Mouse (Mus musculus) heart, postnatal 0 days (tissue): ENCODE measurements around the gene Gmppa. TPM values are rescaled to one million over a fixed set of nuclear protein-coding genes. Genes with fewer than 3 reads are reported as not detected.
A peak's percentile ranks its signal among the peaks of the same experiment; 100 is the strongest.

ENCODE experiments used
- ATAC-seq: fragments of 200-750 bp; cut with Nextera tagmentation; 2 replicates; pipeline ENCODE4 v1.8.0; 2017; ENCODE audit warnings: low read depth, moderate number of reproducible peaks, moderate library complexity; ENCODE audit not compliant: insufficient read depth
- DNase-seq: peaks from one replicate; pipeline ENCODE4 v3.0.0-alpha.2; 2016; ENCODE audit warnings: low spot score
- H3K27ac ChIP-seq: fragments of 300-500 bp; sonication (generic); 2 replicates; pipeline ENCODE4 v1.5.1; 2014; ENCODE audit warnings: low read depth, mild to moderate bottlenecking
- H3K27me3 ChIP-seq: fragments of 300-500 bp; sonication (generic); 2 replicates; pipeline ENCODE4 v1.6.1; 2014; ENCODE audit warnings: low read length, mixed read lengths; ENCODE audit not compliant: control insufficient read depth, insufficient read depth
- H3K36me3 ChIP-seq: fragments of 300-500 bp; sonication (generic); replicated peaks from 2 replicates; pipeline ENCODE4 v1.6.1; 2014; ENCODE audit warnings: low read length, mixed read lengths; ENCODE audit not compliant: control insufficient read depth, insufficient read depth
- H3K4me1 ChIP-seq: fragments of 300-500 bp; sonication (generic); 2 replicates; pipeline ENCODE4 v1.6.1; 2014; ENCODE audit warnings: antibody characterized with exemption; ENCODE audit not compliant: control insufficient read depth, insufficient read depth
- H3K4me2 ChIP-seq: fragments of 300-500 bp; sonication (generic); 2 replicates; pipeline ENCODE4 v1.6.1; 2014; ENCODE audit warnings: low read depth, mild to moderate bottlenecking, low read length, moderate library complexity
- H3K4me3 ChIP-seq: fragments of 300-500 bp; sonication (generic); 2 replicates; pipeline ENCODE4 v1.5.1; 2014; ENCODE audit warnings: low read depth, low read length
- H3K9ac ChIP-seq: fragments of 300-500 bp; sonication (generic); replicated peaks from 2 replicates; pipeline ENCODE4 v1.6.1; 2014; ENCODE audit warnings: low read depth, low read length, mixed read lengths
- H3K9me3 ChIP-seq: fragments of 300-500 bp; sonication (generic); replicated peaks from 2 replicates; pipeline ENCODE4 v1.6.1; 2016; ENCODE audit warnings: low read length; ENCODE audit not compliant: control insufficient read depth
- CTCF ChIP-seq: IDR thresholded peaks from 2 replicates; pipeline ENCODE4 v1.5.1; 2016; ENCODE audit warnings: antibody characterized with exemption, control low read depth, low read depth
- EP300 ChIP-seq: IDR thresholded peaks from 2 replicates; pipeline ENCODE4 v1.6.1; 2016; ENCODE audit warnings: antibody characterized with exemption, low read depth
- WGBS: fragments of 180-500 bp; shearing (Covaris S2); extraction: QIAGEN DNeasy Blood & Tissue Kit; methylation state at CpG from one replicate; pipeline ENCODE4 v1.1.7; 2014; 5-methylcytosine and 5-hydroxymethylcytosine counted together
- polyA plus RNA-seq: library from polyadenylated mRNA; unstranded; fragments of >200 nt; fragmentation: Nextera tagmentation; extraction: Ambion mirVana; gene quantifications from 2 replicates; pipeline ENCODE4 v1.2.1, GENCODE M21; 2015
- total RNA-seq: library from RNA; depleted of rRNA; stranded (reverse); fragments of >200 nt; gene quantifications from 2 replicates; pipeline ENCODE4 v1.2.3, GENCODE M21; 2014; ENCODE audit warnings: low replicate concordance

Gmppa gene
- total and polyA plus RNA-seq, 2 experiments from 2014 or later, result 47.4 to 85.2 TPM

- Histone ChIP-seq H3K4me3 (no peak overlapping the region), H3K4me1 (0 out of 2 replicates have a peak, but pooled peaks cover 2% of the 10 kb centered on the region), H3K9me3 (no peaks in the 10 kb centered on the region), H3K27ac (no peak overlapping the region), H3K27me3 (no peaks in the 10 kb centered on the region), H3K4me2 (no peak overlapping the region), H3K36me3 (peaks cover 62% of the 10 kb centered on the region), H3K9ac (no peak overlapping the region)
- WGBS, result 88% methylated on average over 3 of the region's 3 CpGs
- no peak for ATAC-seq
- TF ChIP-seq CTCF, result no peak
- no peak for TF ChIP-seq EP300
- DNase-seq, result no peak
Measured at GRCm38 (mm10) chr1:75412196-75412595, 23.5 kb upstream of the Gmppa start.

DNA sequence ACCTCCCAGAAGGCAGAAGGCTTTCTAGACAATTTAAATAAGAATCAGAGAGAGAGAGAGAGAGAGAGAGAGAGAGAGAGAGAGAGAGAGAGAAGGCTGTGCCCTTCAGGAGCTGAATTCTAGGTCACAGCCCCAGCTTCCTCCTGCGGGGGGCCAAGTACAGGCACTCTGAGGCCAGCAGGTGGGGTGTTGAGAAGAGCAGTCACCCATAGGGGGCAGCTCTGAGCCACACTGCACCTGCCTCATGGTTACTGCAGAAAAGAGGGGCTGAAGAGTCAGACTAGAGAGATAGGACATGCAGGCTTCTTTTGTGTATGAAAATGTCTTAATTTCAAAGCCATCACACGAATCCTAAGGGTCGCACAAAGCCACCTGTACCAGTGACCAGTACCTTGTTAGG is 22.0 kb upstream of the Gmppa start:
- peak; percentile 63 for TF ChIP-seq CTCF
- TF ChIP-seq EP300, result no peak
- peak; percentile 55 for DNase-seq
- no peak overlapping the region for H3K4me3 ChIP-seq
- H3K27ac ChIP-seq, result peak overlapping the region; percentile 27
- no peaks in the 10 kb centered on the region for H3K27me3 ChIP-seq
- WGBS, result 61% methylated on average over 3 of the region's 3 CpGs
- H3K9me3 ChIP-seq, result no peaks in the 10 kb centered on the region
- H3K36me3 ChIP-seq, result peaks cover 74% of the 10 kb centered on the region
- no peak overlapping the region for H3K4me2 ChIP-seq
- ATAC-seq, result peak; percentile 64
- no peaks in the 10 kb centered on the region for H3K4me1 ChIP-seq
- H3K9ac ChIP-seq, result no peak overlapping the region

DNA sequence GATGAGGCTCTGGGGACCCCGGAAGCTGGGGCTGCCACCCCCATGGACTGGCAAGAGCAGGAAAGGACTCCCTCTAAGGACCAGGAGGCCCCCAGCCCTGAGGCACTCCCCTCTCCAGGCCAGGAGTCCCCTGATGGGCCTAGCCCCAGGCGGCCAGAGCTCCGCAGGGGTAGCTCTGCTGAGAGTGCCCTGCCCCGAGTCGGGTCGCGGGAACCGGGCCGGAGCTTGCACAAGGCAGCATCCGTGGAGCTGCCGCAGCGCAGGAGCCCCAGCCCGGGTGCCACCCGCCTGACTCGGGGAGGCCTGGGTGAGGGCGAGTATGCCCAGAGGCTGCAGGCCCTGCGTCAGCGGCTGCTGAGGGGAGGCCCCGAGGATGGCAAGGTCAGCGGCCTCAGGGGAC is 13.9 kb upstream of the Gmppa start:
- no peaks in the 10 kb centered on the region for H3K4me1 ChIP-seq
- no peak overlapping the region for H3K4me2 ChIP-seq
- no peak overlapping the region for H3K27ac ChIP-seq
- no peak overlapping the region for H3K9ac ChIP-seq
- peaks cover 60% of the 10 kb centered on the region for H3K36me3 ChIP-seq
- 0 out of 2 replicates have a peak, but pooled peaks have one; percentile 4 for ATAC-seq
- no peak for TF ChIP-seq EP300
- TF ChIP-seq CTCF, result no peak
- 37% methylated on average over 20 of the region's 20 CpGs for WGBS
- H3K27me3 ChIP-seq, result peaks cover 20% of the 10 kb centered on the region
- no peaks in the 10 kb centered on the region for H3K9me3 ChIP-seq
- DNase-seq, result no peak
- H3K4me3 ChIP-seq, result no peak overlapping the region

GRCm38 (mm10) chr1:75422216-75422822 is 13.4 kb upstream of the Gmppa start:
- Histone ChIP-seq H3K9ac (no peak overlapping the region), H3K4me1 (no peaks in the 10 kb centered on the region), H3K4me2 (peak overlapping the region; percentile 32), H3K27me3 (peaks cover 20% of the 10 kb centered on the region), H3K9me3 (no peaks in the 10 kb centered on the region), H3K4me3 (peak overlapping the region; percentile 22; the same call in 1 of the 2 replicates), H3K36me3 (peaks cover 61% of the 10 kb centered on the region), H3K27ac (no peak overlapping the region)
- whole genome bisulfite sequencing, result 37% methylated on average over 30 of the region's 32 CpGs
- TF ChIP-seq EP300, result no peak
- TF ChIP-seq CTCF, result no peak
- ATAC-seq (0 out of 2 replicates have a peak, but pooled peaks have one; percentile 9), DNase-seq (no peak)

DNA sequence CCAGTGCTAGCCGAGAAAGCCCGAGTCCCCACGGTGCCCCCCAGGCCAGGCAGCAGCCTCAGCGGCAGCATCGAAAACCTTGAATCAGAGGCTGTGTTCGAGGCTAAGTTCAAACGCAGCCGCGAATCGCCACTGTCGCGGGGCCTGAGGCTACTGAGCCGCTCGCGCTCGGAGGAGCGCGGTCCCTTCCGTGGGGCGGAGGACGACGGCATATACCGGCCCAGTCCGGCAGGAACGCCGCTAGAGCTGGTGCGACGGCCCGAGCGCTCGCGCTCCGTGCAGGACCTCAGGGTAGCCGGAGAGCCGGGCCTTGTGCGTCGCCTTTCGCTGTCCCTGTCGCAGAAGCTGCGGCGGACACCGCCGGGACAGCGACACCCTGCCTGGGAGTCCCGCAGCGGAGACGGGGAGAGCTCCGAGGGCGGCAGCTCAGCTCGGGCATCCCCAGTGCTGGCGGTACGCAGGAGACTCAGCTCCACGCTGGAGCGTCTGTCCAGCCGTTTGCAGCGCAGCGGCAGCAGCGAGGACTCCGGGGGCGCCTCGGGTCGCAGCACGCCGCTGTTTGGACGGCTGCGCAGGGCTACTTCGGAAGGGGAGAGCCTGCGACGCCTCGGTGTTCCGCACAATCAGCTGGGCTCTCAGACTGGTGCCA is 12.8 kb upstream of the Gmppa start:
- peak overlapping the region; percentile 32 for H3K4me2 ChIP-seq
- peaks cover 61% of the 10 kb centered on the region for H3K36me3 ChIP-seq
- TF ChIP-seq CTCF, result no peak
- no peak overlapping the region for H3K9ac ChIP-seq
- DNase-seq (no peak), ATAC-seq (peak; percentile 16; the same call in 1 of the 2 replicates)
- H3K9me3 ChIP-seq, result no peaks in the 10 kb centered on the region
- peaks cover 20% of the 10 kb centered on the region for H3K27me3 ChIP-seq
- peak overlapping the region; percentile 22 for H3K4me3 ChIP-seq
- no peak overlapping the region for H3K27ac ChIP-seq
- 23% methylated on average over 71 of the region's 71 CpGs for WGBS
- H3K4me1 ChIP-seq, result no peaks in the 10 kb centered on the region
